Mouse (Mus musculus): ENCODE measurements around the gene Slc25a11.

DNA sequence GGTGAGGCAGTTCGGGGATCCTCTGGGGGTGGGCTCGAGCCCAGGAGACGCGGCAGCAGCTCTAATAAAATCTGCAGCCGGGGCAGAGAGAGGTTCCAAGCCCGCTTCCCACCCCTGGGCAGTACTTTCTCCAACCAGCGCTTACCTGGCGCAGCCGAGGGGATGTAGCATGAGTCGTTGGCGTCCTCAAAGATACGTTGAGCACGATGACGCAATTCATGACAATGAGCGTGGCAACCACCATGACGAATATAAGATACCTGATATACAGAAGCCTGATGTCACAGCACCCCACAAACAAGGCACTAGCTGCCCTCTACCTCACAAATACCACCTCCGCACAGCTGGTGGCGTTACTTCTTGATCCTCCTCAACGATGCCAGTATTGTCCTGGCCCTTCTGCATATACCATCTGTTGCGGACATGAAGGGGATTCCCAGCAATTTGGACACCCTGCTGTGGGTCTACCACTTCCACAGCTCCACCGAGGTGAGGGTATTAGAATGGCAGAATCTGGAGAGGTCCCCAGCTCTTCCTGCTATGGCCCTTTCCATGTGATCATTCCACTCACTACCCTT is 31.7 kb downstream of the Slc25a11 start, which contains the start of gene 4930544D05Rik:
- TF ChIP-seq GATA1 (IDR thresholded peaks at IDR 0.05; ENCODE audit: low read length) (no peak), TAL1 (IDR thresholded peaks at IDR 0.05; ENCODE audit: low read length) (no peak)
